Mouse (Mus musculus) Patski (cell line): ENCODE data around the gene Arhgef40. TPM values are rescaled to one million over a fixed set of nuclear protein-coding genes. Genes with fewer than 3 reads are reported as not detected.

Source experiments
- ATAC-seq: fragments of 100-300 bp; one replicate; pipeline ENCODE4 v1.8.0; 2021
- CTCF ChIA-PET: fragments of 350-600 bp; sonication (Branson Sonifier 250); formaldehyde crosslinking; loops from one replicate; lab custom pipeline; 2022; ENCODE audit warnings: inconsistent platforms; lab: Charles Lee
- POLR2A ChIA-PET: fragments of 350-600 bp; sonication (Branson Sonifier 250); formaldehyde crosslinking; loops from one replicate; lab custom pipeline; 2022; ENCODE audit warnings: antibody characterized with exemption, inconsistent platforms; lab: Charles Lee
- DNase-seq: peaks from one replicate; pipeline ENCODE4 v3.0.0-alpha.2; 2011; ENCODE audit warnings: low read depth, low spot score
- H3K27me3 ChIP-seq: fragments of 371-371 bp; one replicate; pipeline ENCODE4 v1.5.1; 2021
- CTCF ChIP-seq: fragments of 100-300 bp; IDR thresholded peaks from one replicate; pipeline ENCODE4 v1.5.1; 2021
- in situ Hi-C: fragments of 300-500 bp; cut with MboI; formaldehyde crosslinking; loops from 3 replicates; pipeline ENCODE4 v1.11.1; 2018; ENCODE audit warnings: low pct_unique_long_range_greater_than_20kb, mixed read lengths
- polyA plus RNA-seq: library from polyadenylated mRNA; unstranded; gene quantifications from one replicate; pipeline ENCODE4 v1.2.3, GENCODE M21; 2021

The Arhgef40 gene
- polyA plus RNA-seq, 1 experiment from 2014 or later: 80.2 TPM

- H3K27me3 ChIP-seq: no peaks in the 10 kb centered on the region
- in situ Hi-C loops: no loop called here
- no peak for TF ChIP-seq CTCF
- POLR2A ChIA-PET: interaction anchor here (0.6 to 1.4 kb wide), 2 partner anchors 9 to 15 kb away, joined by 3 to 5 read pairs; no protein-coding TSS in a partner anchor
- no peak for ATAC-seq
- no peak for DNase-seq
- CTCF ChIA-PET: no interaction called here
Observed at GRCm38 (mm10) chr14:52003981-52004495, 19.5 kb downstream of the Arhgef40 start.

- in situ Hi-C loops: no loop called here
- CTCF ChIA-PET: interaction anchor here (0.8 to 2.3 kb wide), 2 partner anchors 13 to 17 kb away, joined by 3 to 7 read pairs; no protein-coding TSS in a partner anchor
Observed at GRCm38 (mm10) chr14:52005141-52005540, 20.6 kb downstream of the Arhgef40 start.

GRCm38 (mm10) chr14:52005616-52006015 lies 21.1 kb downstream of the Arhgef40 start:
- TF ChIP-seq CTCF: no peak
- DNase-seq (no peak), ATAC-seq (no peak)
- in situ Hi-C loops: no loop called here
- CTCF ChIA-PET: interaction anchor here (2.3 kb wide), 1 partner anchor 13 kb away, joined by 7 read pairs; no protein-coding TSS in a partner anchor
- POLR2A ChIA-PET: interaction anchor here (1.4 kb wide), 1 partner anchor 13 kb away, joined by 5 read pairs; no protein-coding TSS in a partner anchor
- H3K27me3 ChIP-seq: no peaks in the 10 kb centered on the region

More at GRCm38 (mm10) chr14:52005141-52005540, 20.6 kb downstream of the Arhgef40 start:
- DNase-seq: no peak
- ATAC-seq: no peak
- no peaks in the 10 kb centered on the region for H3K27me3 ChIP-seq
- POLR2A ChIA-PET: interaction anchor here (1.4 kb wide), 1 partner anchor 13 kb away, joined by 5 read pairs; no protein-coding TSS in a partner anchor
- TF ChIP-seq CTCF: no peak

GRCm38 (mm10) chr14:52006241-52006640 lies 21.7 kb downstream of the Arhgef40 start:
- no peak for TF ChIP-seq CTCF

GRCm38 (mm10) chr14:52006771-52007170 lies 22.3 kb downstream of the Arhgef40 start:
- POLR2A ChIA-PET: no interaction called here
- in situ Hi-C loops: no loop called here
- CTCF ChIA-PET: interaction anchor here (2.3 kb wide), 1 partner anchor 12 kb away, joined by 7 read pairs; no protein-coding TSS in a partner anchor

More at GRCm38 (mm10) chr14:52006241-52006640, 21.7 kb downstream of the Arhgef40 start:
- ChIA-PET CTCF (interaction anchor here (2.3 kb wide), 1 partner anchor 12 kb away, joined by 7 read pairs; no protein-coding TSS in a partner anchor), POLR2A (no interaction called here)
- in situ Hi-C loops: no loop called here
- no peaks in the 10 kb centered on the region for H3K27me3 ChIP-seq
- no peak for ATAC-seq
- no peak for DNase-seq

GRCm38 (mm10) chr14:52008321-52009203 lies 24.0 kb downstream of the Arhgef40 start:
- POLR2A ChIA-PET: interaction anchor here (0.6 kb wide), 1 partner anchor 9 kb away, joined by 8 read pairs; no protein-coding TSS in a partner anchor
- H3K27me3 ChIP-seq: no peaks in the 10 kb centered on the region
- in situ Hi-C loops: no loop called here
- ATAC-seq (peak; percentile 54), DNase-seq (no peak)
- CTCF ChIA-PET: interaction anchor here (0.7 to 3.7 kb wide), 5 partner anchors 9 to 125 kb away, joined by 3 to 43 read pairs (median 4); partner anchors contain the start of gene Zfp219
- TF ChIP-seq CTCF: no peak

More at GRCm38 (mm10) chr14:52006771-52007170, 22.3 kb downstream of the Arhgef40 start:
- ATAC-seq (no peak), DNase-seq (no peak)
- no peak for TF ChIP-seq CTCF
- H3K27me3 ChIP-seq: no peaks in the 10 kb centered on the region

- ChIA-PET CTCF (interaction anchor here (1.5 to 3.7 kb wide), 3 partner anchors 10 to 102 kb away, joined by 3 to 43 read pairs (median 10); partner anchors contain the start of gene Zfp219), POLR2A (no interaction called here)
- TF ChIP-seq CTCF: no peak
- H3K27me3 ChIP-seq: no peaks in the 10 kb centered on the region
- in situ Hi-C loops: no loop called here
- ATAC-seq (no peak), DNase-seq (no peak)
Observed at GRCm38 (mm10) chr14:52009361-52009760, 24.8 kb downstream of the Arhgef40 start.

GRCm38 (mm10) chr14:52009841-52010240 lies 25.3 kb downstream of the Arhgef40 start:
- TF ChIP-seq CTCF: no peak
- CTCF ChIA-PET: interaction anchor here (1.0 to 3.7 kb wide), 3 partner anchors 11 to 22 kb away, joined by 3 to 43 read pairs (median 3); partner anchors contain the start of gene Zfp219
- no peak for DNase-seq
- in situ Hi-C loops: no loop called here
- no peaks in the 10 kb centered on the region for H3K27me3 ChIP-seq
- POLR2A ChIA-PET: interaction anchor here (1.9 kb wide), 1 partner anchor 11 kb away, joined by 8 read pairs; the partner anchor contains the start of gene Zfp219
- ATAC-seq: no peak

GRCm38 (mm10) chr14:52010446-52011111 lies 26.1 kb downstream of the Arhgef40 start:
- in situ Hi-C loops: no loop called here
- peak; percentile 52 for ATAC-seq
- ChIA-PET POLR2A (interaction anchor here (0.7 to 1.9 kb wide), 3 partner anchors 8 to 18 kb away, joined by 3 to 8 read pairs (median 3); partner anchors contain the start of gene Zfp219), CTCF (interaction anchor here (1.0 to 3.7 kb wide), 4 partner anchors 10 to 107 kb away, joined by 3 to 43 read pairs (median 3); partner anchors contain the start of gene Zfp219)
- DNase-seq: peak; percentile 51
- H3K27me3 ChIP-seq: no peaks in the 10 kb centered on the region
- no peak for TF ChIP-seq CTCF
